ENCODE assay signal across 9 mouse cellular contexts in the genomic region with DNA sequence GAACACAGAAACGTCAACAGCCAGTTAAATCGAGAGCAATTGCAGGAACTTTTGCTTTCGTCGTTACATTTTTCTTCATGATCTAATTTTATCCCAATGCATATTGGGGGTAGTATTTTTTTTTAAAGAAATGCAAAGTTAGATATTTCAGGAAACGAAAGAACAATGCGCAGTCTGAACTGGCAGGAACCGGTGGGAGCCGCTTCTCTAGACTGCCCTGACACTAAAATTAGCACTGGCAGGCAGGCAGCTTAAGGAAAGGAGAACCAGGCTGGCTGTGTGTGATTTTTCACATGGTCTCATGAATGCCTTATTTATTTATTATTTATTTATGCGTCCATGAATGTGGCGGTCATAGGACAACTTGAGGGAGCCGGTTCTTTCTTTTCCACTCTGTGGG. TPM values are rescaled to one million over a fixed set of nuclear protein-coding genes. Genes with fewer than 3 reads are reported as not detected.
DNase-seq lines count a peak whose midpoint lies in the region; ATAC-seq and TF ChIP-seq lines count a peak whose summit lies in the region.
"Had no signal": no experiment of that assay in that cellular context is flagged by ENCODE, and none has a peak within 500 bp of the region (broad histone marks: within the 10 kb centered on the region; RNA-seq: fewer than 3 reads in every experiment).

No protein-coding gene starts in this region.

- no peak for TF ChIP-seq EP300 in CH12.LX (IDR thresholded peaks at IDR 0.05; ENCODE audit: low read length)

- H3K36me3 ChIP-seq in CH12.LX (replicated peaks in 1 of 2; ENCODE audit: control insufficient read depth in 1 of 2, insufficient read depth in 1 of 2, low read length in 1 of 2), result no peaks in the 10 kb centered on the region
- H3K36me3 ChIP-seq in heart, embryonic 15.5 days, result no peaks in the 10 kb centered on the region
- H3K36me3 ChIP-seq: limb, embryonic 13.5 days had no signal

- H3K4me3 ChIP-seq in CH12.LX (replicated peaks in 1 of 3; ENCODE audit: low read depth in 2 of 3, low read length in 2 of 3, poor library complexity in 1 of 3), result no peak overlapping the region
- H3K4me3 ChIP-seq in heart, embryonic 15.5 days, result peak overlapping the region; percentile 4; the same call in 1 of the 2 replicates
- H3K4me3 ChIP-seq: limb, embryonic 13.5 days had no signal

- peak; percentile 93 for DNase-seq in heart, adult 11 months
- no peak for DNase-seq in heart, postnatal 25 days (ENCODE audit: low spot score)
- no peak for DNase-seq in CH12.LX (ENCODE audit: extremely low read depth)
- DNase-seq in left cerebral cortex, postnatal 25 days (ENCODE audit: low spot score in 2 of 2), result peak; percentile 17 to 67
- DNase-seq in adrenal gland, adult 18-20 months (ENCODE audit: low spot score in 2 of 2), result no peak
- DNase-seq in cerebellum, postnatal 25 days, result no peak
- DNase-seq in thymus, postnatal 36 days, result no peak

- in situ Hi-C loops in CH12.LX (cut with MboI; ENCODE audit: low pct_ligation_motif_present, low pct_unique_long_range_greater_than_20kb, low sequenced_read_pairs), result no loop called here

- peak overlapping the region; percentile 42; the same call in 1 of the 2 replicates for H3K4me2 ChIP-seq in CH12.LX (ENCODE audit: insufficient read depth, low read depth, poor library complexity, severe bottlenecking)
- peak overlapping the region; percentile 41; the same call in 1 of the 2 replicates for H3K4me2 ChIP-seq in heart, embryonic 15.5 days
- H3K4me2 ChIP-seq: limb, embryonic 13.5 days had no signal

- H3K27me3 ChIP-seq in CH12.LX (replicated peaks), result no peaks in the 10 kb centered on the region
- no peaks in the 10 kb centered on the region for H3K27me3 ChIP-seq in heart, embryonic 15.5 days
- H3K27me3 ChIP-seq: limb, embryonic 13.5 days had no signal

- dilution Hi-C loops in CH12.LX (cut with MboI; ENCODE audit: extremely low pct_ligation_motif_present, extremely low pct_unique_long_range_greater_than_20kb, low sequenced_read_pairs), result no loop called here

- TF ChIP-seq POLR2A in CH12.LX (IDR thresholded peaks at IDR 0.05; ENCODE audit: low read depth, low read length), result no peak

- no peaks in the 10 kb centered on the region for H3K79me2 ChIP-seq in CH12.LX (replicated peaks; ENCODE audit: control insufficient read depth, extremely low read depth, insufficient read depth, poor library complexity, severe bottlenecking)

- H3K27ac ChIP-seq in CH12.LX (ENCODE audit: insufficient read depth, low read depth), result no peak overlapping the region
- H3K27ac ChIP-seq in heart, embryonic 15.5 days, result peak overlapping the region; percentile 69
- H3K27ac ChIP-seq: limb, embryonic 13.5 days had no signal

- TF ChIP-seq CTCF in CH12.LX (conservative IDR thresholded peaks at IDR 0.05 in 1 of 2, IDR thresholded peaks at IDR 0.05 in 1 of 2; ENCODE audit: low read depth in 2 of 2, low read length in 2 of 2), result no peak

- no peaks in the 10 kb centered on the region for H3K4me1 ChIP-seq in CH12.LX (ENCODE audit: control insufficient read depth in 1 of 2, insufficient read depth in 2 of 2)
- peaks cover 11% of the 10 kb centered on the region; the same call in 1 of the 2 replicates for H3K4me1 ChIP-seq in heart, embryonic 15.5 days (replicated peaks)
- H3K4me1 ChIP-seq: limb, embryonic 13.5 days had no signal

- peaks cover 4% of the 10 kb centered on the region for H3K9me3 ChIP-seq in CH12.LX (replicated peaks; ENCODE audit: low read length)
- no peaks in the 10 kb centered on the region for H3K9me3 ChIP-seq in heart, embryonic 15.5 days (replicated peaks)

- intact Hi-C loops in heart, postnatal 25 days (cut with DNase I), result no loop called here
- intact Hi-C loops in left cerebral cortex, postnatal 25 days (cut with DNase I), result loop anchor here (1.0 to 5.0 kb wide), 2 partner anchors 43 to 87 kb away; no protein-coding TSS in a partner anchor

- no peak overlapping the region for H3K9ac ChIP-seq in CH12.LX (ENCODE audit: insufficient read depth, low read depth)
- no peak overlapping the region for H3K9ac ChIP-seq in heart, embryonic 15.5 days
- H3K9ac ChIP-seq: limb, embryonic 13.5 days had no signal

- no peak for TF ChIP-seq RAD21 in CH12.LX (IDR thresholded peaks at IDR 0.05; ENCODE audit: low read depth, low read length)

- 40% methylated on average over 11 of the region's 11 CpGs for whole genome bisulfite sequencing in heart, embryonic 15.5 days

- ATAC-seq in heart, embryonic 15.5 days (replicated peaks; ENCODE audit: insufficient number of reproducible peaks, insufficient read depth, low FRiP score, low read depth), result 0 out of 2 replicates have a peak, but pooled peaks have one; percentile 64

TF ChIP-seq in CH12.LX, 34 proteins besides CTCF, POLR2A, EP300 and RAD21:
- TF ChIP-seq MYC (IDR thresholded peaks at IDR 0.05; ENCODE audit: low read depth, low read length) (no peak), MEF2A (IDR thresholded peaks at IDR 0.05; ENCODE audit: borderline replicate concordance, low read depth, low read length) (peak; percentile 22; the same call in 1 of the 2 replicates)
TF ChIP-seq in CH12.LX: peak in this region for 1.

RNA-seq across cellular contexts. Expression of gene Ubr2, which starts 44.3 kb away (rescaled TPM):
- 10 to 100 TPM; 65.7 to 73.5 TPM for total RNA-seq in heart, postnatal 25 days (2021)
- total RNA-seq in CH12.LX (2012; rRNA removed) (32.2 and 39.6 TPM in 2 replicates), CH12.LX (2014; rRNA removed) (19.5 and 20.4 TPM in 2 replicates)
- 50.9 and 52.6 TPM in 2 replicates for polyA plus RNA-seq in CH12.LX (2012; ENCODE audit: insufficient read length, low read depth)
- polyA plus RNA-seq in heart, embryonic 15.5 days (2015; fragmentation: Nextera tagmentation; extraction: Ambion mirVana), result 14.4 and 16.7 TPM in 2 replicates
- total RNA-seq in left cerebral cortex, postnatal 25 days (2021), result 10 to 100 TPM; 50.6 to 57.0 TPM
- 10 to 100 TPM; 62.1 to 87.8 TPM for total RNA-seq in adrenal gland, adult 18-20 months (2021)

Comparison
In these comparisons a context has a peak if more than half of its experiments do, and no peak if none do; other contexts are left out.
1. DNase-seq: peak in heart, adult 11 months (single experiment) and left cerebral cortex, postnatal 25 days (2 of 2); none in heart, postnatal 25 days (single experiment), CH12.LX (single experiment), adrenal gland, adult 18-20 months (0 of 2), cerebellum, postnatal 25 days (0 of 2) and thymus, postnatal 36 days (0 of 2).